Mouse (Mus musculus): ENCODE measurements around the gene Celf2.

GRCm38 (mm10) chr2:7555144-7555892 is 46.0 kb upstream of the Celf2 start:
- no peak for TF ChIP-seq POLR2A (IDR thresholded peaks at IDR 0.05; ENCODE audit: borderline replicate concordance, control insufficient read depth, low read depth, low read length)
- TF ChIP-seq CTCF (IDR thresholded peaks at IDR 0.05; ENCODE audit: control insufficient read depth, insufficient read depth, low read length) = no peak
